Mouse (Mus musculus): Measurements from ENCODE around the gene Cep112.

DNA sequence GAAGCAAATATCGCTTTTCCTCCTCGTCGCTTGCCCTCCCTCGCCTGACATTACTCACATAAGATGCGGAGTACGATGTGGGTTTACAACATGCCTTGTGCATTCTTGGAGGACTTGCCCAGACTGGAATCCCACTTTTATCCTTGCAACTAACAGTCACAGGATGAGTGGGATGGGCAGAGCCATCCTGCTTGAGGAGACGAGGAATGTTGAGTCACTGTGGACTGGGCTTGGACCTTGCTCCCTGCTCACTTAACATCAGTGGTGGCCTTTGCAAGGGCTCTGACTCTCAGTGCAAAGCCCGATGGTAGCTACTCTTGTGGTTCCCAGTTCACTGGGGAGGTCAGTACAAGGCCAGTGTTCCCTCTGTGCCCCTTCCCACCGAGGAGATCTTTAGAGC lies 473.1 kb downstream of the Cep112 start:
- TF ChIP-seq CTCF (IDR thresholded peaks at IDR 0.05; ENCODE audit: extremely low read depth, insufficient read depth, low read length) (no peak), POLR2A (IDR thresholded peaks at IDR 0.05; ENCODE audit: extremely low read depth, insufficient read depth, low read length) (no peak)
